Mouse (Mus musculus) forebrain, embryonic 11.5 days (tissue): ENCODE measurements around the gene Vamp8. TPM values are rescaled to one million over a fixed set of nuclear protein-coding genes. Genes with fewer than 3 reads are reported as not detected.

Experiments used
- ATAC-seq: fragments of 200-750 bp; cut with Nextera tagmentation; replicated peaks from 2 replicates; pipeline ENCODE4 v1.8.0; 2017; ENCODE audit warnings: moderate TSS enrichment; ENCODE audit not compliant: low FRiP score
- DNase-seq: peaks from one replicate; pipeline ENCODE4 v3.0.0-alpha.2; 2017; ENCODE audit warnings: low spot score
- H3K27ac ChIP-seq: fragments of 300-500 bp; sonication (generic); 2 replicates; pipeline ENCODE4 v1.5.1; 2014; ENCODE audit warnings: low read depth, low read length
- H3K27me3 ChIP-seq: fragments of 300-500 bp; sonication (generic); 2 replicates; pipeline ENCODE4 v1.6.1; 2014; ENCODE audit warnings: mild to moderate bottlenecking, low read length, mixed read lengths; ENCODE audit not compliant: control insufficient read depth, insufficient read depth
- H3K36me3 ChIP-seq: fragments of 300-500 bp; sonication (generic); 2 replicates; pipeline ENCODE4 v1.6.1; 2014; ENCODE audit warnings: mild to moderate bottlenecking, low read length, moderate library complexity, mixed read lengths; ENCODE audit not compliant: control insufficient read depth, insufficient read depth
- H3K4me1 ChIP-seq: fragments of 300-500 bp; sonication (generic); replicated peaks from 2 replicates; pipeline ENCODE4 v1.6.1; 2014; ENCODE audit warnings: low read length, mixed read lengths; ENCODE audit not compliant: control insufficient read depth, insufficient read depth
- H3K4me2 ChIP-seq: fragments of 300-500 bp; sonication (generic); 2 replicates; pipeline ENCODE4 v1.6.1; 2014; ENCODE audit warnings: low read depth, mild to moderate bottlenecking, low read length, moderate library complexity, mixed read lengths; ENCODE audit not compliant: severe bottlenecking
- H3K4me3 ChIP-seq: fragments of 300-500 bp; sonication (generic); 2 replicates; pipeline ENCODE4 v1.5.1; 2014; ENCODE audit warnings: low read depth, low read length
- H3K9ac ChIP-seq: fragments of 300-500 bp; sonication (generic); 2 replicates; pipeline ENCODE4 v1.6.1; 2014; ENCODE audit warnings: low read length
- H3K9me3 ChIP-seq: fragments of 300-500 bp; sonication (generic); 2 replicates; pipeline ENCODE4 v1.6.1; 2016; ENCODE audit warnings: low read length, mixed read lengths; ENCODE audit not compliant: control insufficient read depth
- WGBS: fragments of 180-500 bp; shearing (Covaris S2); extraction: QIAGEN DNeasy Blood & Tissue Kit; methylation state at CpG from one replicate; pipeline ENCODE4 v1.1.7; 2014; 5-methylcytosine and 5-hydroxymethylcytosine counted together
- polyA plus RNA-seq: library from polyadenylated mRNA; unstranded; fragments of >200 nt; fragmentation: Nextera tagmentation; extraction: Ambion mirVana; gene quantifications from 2 replicates; pipeline ENCODE4 v1.2.1, GENCODE M21; 2014

The Vamp8 gene
- 34.1 and 35.6 TPM in 2 replicates for polyA plus RNA-seq

- H3K36me3 ChIP-seq, result no peaks in the 10 kb centered on the region
- peaks cover 6% of the 10 kb centered on the region for H3K4me1 ChIP-seq
- 0 out of 2 replicates have a peak within 1 kb of the TSS, but pooled peaks have one; percentile 25 for H3K27ac ChIP-seq
- peak within 1 kb of the TSS; percentile 64 for H3K4me2 ChIP-seq
- ATAC-seq, result peak; percentile 51; the same call in 1 of the 2 replicates
- H3K4me3 ChIP-seq, result peak within 1 kb of the TSS; percentile 37
- WGBS, result 1% methylated on average over 33 of the region's 33 CpGs
- peak within 1 kb of the TSS; percentile 48 for H3K9ac ChIP-seq
- peak; percentile 69 for DNase-seq
- H3K9me3 ChIP-seq, result no peaks in the 10 kb centered on the region
- H3K27me3 ChIP-seq, result no peaks in the 10 kb centered on the region
Observed at GRCm38 (mm10) chr6:72389941-72390771, at the start of gene Vamp8. Gene Vamp8, minus strand, starts transcription at chr6:72390703.

GRCm38 (mm10) chr6:72439355-72440185, 49.1 kb upstream of the Vamp8 start, which contains the start of gene Mat2a:
Gene Mat2a, minus strand, starts transcription at chr6:72439558.
- peak within 1 kb of the TSS; percentile 100 for H3K9ac ChIP-seq
- H3K27ac ChIP-seq, result peak within 1 kb of the TSS; percentile 96
- peaks cover 2% of the 10 kb centered on the region; the same call in 1 of the 2 replicates for H3K4me1 ChIP-seq
- peaks cover 10% of the 10 kb centered on the region; the same call in 1 of the 2 replicates for H3K36me3 ChIP-seq
- peak within 1 kb of the TSS; percentile 99 for H3K4me3 ChIP-seq
- peak; percentile 90 for ATAC-seq
- no peaks in the 10 kb centered on the region for H3K9me3 ChIP-seq
- WGBS, result under 1% methylated on average over 77 of the region's 77 CpGs
- peak within 1 kb of the TSS; percentile 86 for H3K4me2 ChIP-seq
- peak; percentile 98 for DNase-seq
- no peaks in the 10 kb centered on the region for H3K27me3 ChIP-seq

GRCm38 (mm10) chr6:72438862-72439354, 48.4 kb upstream of the Vamp8 start:
- Histone ChIP-seq H3K4me1 (peaks cover 2% of the 10 kb centered on the region; the same call in 1 of the 2 replicates), H3K27ac (peak overlapping the region; percentile 96), H3K9me3 (no peaks in the 10 kb centered on the region), H3K27me3 (no peaks in the 10 kb centered on the region), H3K4me3 (peak overlapping the region; percentile 99), H3K36me3 (peaks cover 10% of the 10 kb centered on the region; the same call in 1 of the 2 replicates), H3K9ac (peak overlapping the region; percentile 100), H3K4me2 (peak overlapping the region; percentile 86)
- DNase-seq (peak; percentile 90), ATAC-seq (peak; percentile 53)
- under 1% methylated on average over 53 of the region's 57 CpGs for WGBS

- Histone ChIP-seq H3K36me3 (peaks cover 10% of the 10 kb centered on the region; the same call in 1 of the 2 replicates), H3K27ac (no peak overlapping the region)
- DNase-seq, result no peak
Observed at GRCm38 (mm10) chr6:72438226-72438625, 47.7 kb upstream of the Vamp8 start.

GRCm38 (mm10) chr6:72432153-72432552, 41.6 kb upstream of the Vamp8 start:
- 82% methylated on average over 2 of the region's 2 CpGs for WGBS
- H3K9me3 ChIP-seq, result no peaks in the 10 kb centered on the region
- H3K9ac ChIP-seq, result no peak overlapping the region
- H3K27me3 ChIP-seq, result no peaks in the 10 kb centered on the region
- H3K27ac ChIP-seq, result no peak overlapping the region
- ATAC-seq (no peak), DNase-seq (no peak)
- H3K36me3 ChIP-seq, result peaks cover 10% of the 10 kb centered on the region; the same call in 1 of the 2 replicates
- H3K4me3 ChIP-seq, result no peak overlapping the region
- no peak overlapping the region for H3K4me2 ChIP-seq
- no peaks in the 10 kb centered on the region; the same call in 1 of the 2 replicates for H3K4me1 ChIP-seq

More at GRCm38 (mm10) chr6:72438226-72438625, 47.7 kb upstream of the Vamp8 start:
- ATAC-seq, result no peak
- Histone ChIP-seq H3K4me1 (peaks cover 2% of the 10 kb centered on the region; the same call in 1 of the 2 replicates), H3K9ac (peak overlapping the region; percentile 100), H3K9me3 (no peaks in the 10 kb centered on the region), H3K4me2 (peak overlapping the region; percentile 86), H3K4me3 (peak overlapping the region; percentile 99), H3K27me3 (no peaks in the 10 kb centered on the region)
- 2% methylated on average over 5 of the region's 5 CpGs for WGBS

DNA sequence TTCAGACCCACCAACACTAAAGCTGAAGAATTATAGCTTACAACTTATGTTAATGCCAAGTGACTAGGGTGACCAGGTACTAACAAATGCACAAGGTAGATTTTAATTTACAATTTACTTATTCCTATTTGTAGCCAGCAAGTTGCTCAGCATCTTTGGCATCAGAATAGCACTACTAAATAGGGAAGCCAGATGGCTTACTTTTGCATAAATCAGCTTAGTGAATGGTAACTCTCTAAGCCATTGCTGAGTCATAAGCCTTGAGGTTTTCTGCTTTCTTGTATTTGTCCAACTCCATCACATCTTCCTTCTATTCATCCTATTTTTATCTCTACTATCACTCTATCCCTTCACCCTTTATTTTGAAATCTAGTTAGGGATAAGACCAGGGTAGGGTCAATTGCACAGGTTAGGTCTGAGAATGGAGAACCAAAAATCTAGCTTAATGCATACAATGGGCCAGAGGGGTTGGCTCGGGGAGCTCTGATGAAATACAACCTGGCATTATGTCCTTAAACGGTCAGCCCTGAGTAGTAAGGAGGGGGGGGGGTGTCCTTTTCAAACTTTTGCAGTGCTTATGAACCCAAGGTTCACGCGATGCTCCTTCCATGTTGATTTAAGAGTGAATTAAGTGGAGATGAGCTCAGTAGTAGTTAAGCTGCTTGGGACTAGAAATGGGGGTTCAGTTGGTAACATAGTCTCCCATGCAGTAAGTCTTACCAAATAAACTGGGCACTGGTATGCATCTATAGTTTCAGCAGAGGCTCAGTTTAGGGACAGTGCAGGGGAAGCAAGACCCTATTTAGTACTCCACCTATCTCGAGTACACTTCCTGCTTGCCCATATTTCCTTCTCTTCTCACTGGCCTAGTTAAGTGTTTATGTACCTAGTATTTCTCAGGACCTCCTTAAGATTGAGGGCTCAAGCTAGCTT, 40.8 kb upstream of the Vamp8 start:
- H3K9me3 ChIP-seq, result no peaks in the 10 kb centered on the region
- no peak overlapping the region for H3K9ac ChIP-seq
- H3K4me1 ChIP-seq, result no peaks in the 10 kb centered on the region
- H3K4me2 ChIP-seq, result no peak overlapping the region
- DNase-seq (no peak), ATAC-seq (peak; percentile 40; the same call in 1 of the 2 replicates)
- H3K36me3 ChIP-seq, result peaks cover 7% of the 10 kb centered on the region; the same call in 1 of the 2 replicates
- H3K4me3 ChIP-seq, result no peak overlapping the region
- no peaks in the 10 kb centered on the region for H3K27me3 ChIP-seq
- no peak overlapping the region for H3K27ac ChIP-seq
- 40% methylated on average over 5 of the region's 5 CpGs for WGBS

DNA sequence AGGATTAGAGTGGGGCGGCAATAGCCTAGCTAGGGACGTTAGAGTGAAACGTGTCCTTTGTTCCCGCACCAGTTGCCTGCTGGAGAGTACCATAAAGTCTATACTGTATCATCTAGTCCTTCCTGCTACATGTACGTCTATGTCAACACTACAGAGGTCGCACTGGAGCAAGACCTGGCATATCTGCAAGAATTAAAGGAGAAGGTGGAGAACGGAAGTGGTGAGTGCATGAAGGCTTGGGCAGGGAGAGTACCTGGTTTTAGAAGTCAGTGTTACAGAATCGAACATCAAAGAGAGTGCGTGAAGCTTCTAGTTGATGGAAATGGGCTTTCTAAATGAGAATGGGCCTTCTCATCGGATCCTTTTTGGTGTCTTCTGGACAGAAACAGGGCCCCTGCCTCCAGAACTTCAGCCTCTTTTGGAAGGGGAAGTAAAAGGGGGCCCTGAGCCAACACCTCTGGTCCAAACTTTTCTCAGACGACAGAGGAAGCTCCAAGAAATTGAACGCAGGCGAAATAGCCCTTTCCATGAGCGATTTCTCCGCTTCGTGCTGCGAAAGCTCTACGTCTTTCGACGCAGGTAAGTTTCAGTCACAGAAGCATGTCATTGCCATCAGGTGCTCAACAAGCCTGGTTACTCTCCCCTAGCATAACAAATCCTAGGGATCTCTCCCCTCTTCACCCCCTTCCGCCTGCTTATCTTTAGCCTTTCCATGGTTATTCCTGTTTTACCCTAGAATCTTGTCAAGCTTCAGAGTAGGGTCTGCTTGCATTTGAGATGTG, 38.7 kb upstream of the Vamp8 start:
- Histone ChIP-seq H3K9ac (no peak overlapping the region), H3K4me3 (no peak overlapping the region), H3K27me3 (no peaks in the 10 kb centered on the region), H3K4me1 (no peaks in the 10 kb centered on the region), H3K4me2 (no peak overlapping the region), H3K36me3 (peaks cover under 1% of the 10 kb centered on the region; the same call in 1 of the 2 replicates), H3K27ac (no peak overlapping the region), H3K9me3 (no peaks in the 10 kb centered on the region)
- ATAC-seq, result no peak
- WGBS, result 92% methylated on average over 21 of the region's 21 CpGs
- DNase-seq, result no peak
